Mouse (Mus musculus): Measurements from ENCODE around the gene Tex9. TPM values are rescaled to one million over a fixed set of nuclear protein-coding genes. Genes with fewer than 3 reads are reported as not detected.
"Not testable (repeated sequence)": the region's sequence is repeated elsewhere in the genome, so short reads cannot be mapped to it uniquely, and the experiment has no call there.

Tex9 gene
- total RNA-seq, 2 experiments from 2014 or later = 4.0 to 4.8 TPM

- DNase-seq (ENCODE audit: low spot score in 2 of 2) = no peak
These were observed 50.8 kb downstream of the Tex9 start for GRCm38 (mm10) chr9:72440948-72441926.

- no peak for DNase-seq (ENCODE audit: low spot score in 2 of 2)
These were observed 51.7 kb downstream of the Tex9 start for GRCm38 (mm10) chr9:72440358-72440757.

- DNase-seq (ENCODE audit: low spot score in 2 of 2) = no peak
These were observed 53.3 kb downstream of the Tex9 start for GRCm38 (mm10) chr9:72438749-72439148.

- peak; percentile 84 to 89 for DNase-seq (ENCODE audit: low spot score in 2 of 2)
These were observed 54.0 kb downstream of the Tex9 start, which contains the start of gene Mns1 for GRCm38 (mm10) chr9:72437822-72438701. Gene Mns1 (plus strand): TSS chr9:72438011.

GRCm38 (mm10) chr9:72434876-72435275 is 57.1 kb downstream of the Tex9 start:
- no peak for DNase-seq (ENCODE audit: low spot score in 2 of 2)

- no peak for DNase-seq (ENCODE audit: low spot score in 2 of 2)
These were observed 64.2 kb downstream of the Tex9 start for GRCm38 (mm10) chr9:72427861-72428260.

GRCm38 (mm10) chr9:72425300-72425850 is 66.6 kb downstream of the Tex9 start:
- no peak for DNase-seq (ENCODE audit: low spot score in 2 of 2)

- no peak for DNase-seq (ENCODE audit: low spot score in 2 of 2)
These were observed 69.3 kb downstream of the Tex9 start for GRCm38 (mm10) chr9:72422753-72423152.

- no peak for DNase-seq (ENCODE audit: low spot score in 2 of 2)
These were observed 69.7 kb downstream of the Tex9 start for GRCm38 (mm10) chr9:72422284-72422683.

GRCm38 (mm10) chr9:72420490-72420889 is 71.5 kb downstream of the Tex9 start:
- no peak for DNase-seq (ENCODE audit: low spot score in 2 of 2)

- no peak for DNase-seq (ENCODE audit: low spot score in 2 of 2)
These were observed 73.6 kb downstream of the Tex9 start for GRCm38 (mm10) chr9:72418443-72418842.

- no peak for DNase-seq (ENCODE audit: low spot score in 2 of 2)
These were observed 80.3 kb downstream of the Tex9 start for GRCm38 (mm10) chr9:72411746-72412145.

- DNase-seq (ENCODE audit: low spot score in 2 of 2) = no peak
These were observed 82.4 kb downstream of the Tex9 start for GRCm38 (mm10) chr9:72409381-72410225.

- DNase-seq (ENCODE audit: low spot score in 2 of 2) = peak; percentile 75 to 81
These were observed 83.9 kb downstream of the Tex9 start for GRCm38 (mm10) chr9:72408131-72408586.

- DNase-seq (ENCODE audit: low spot score in 2 of 2) = no peak
These were observed 86.0 kb downstream of the Tex9 start for GRCm38 (mm10) chr9:72405882-72406638.

GRCm38 (mm10) chr9:72404934-72405333 is 87.1 kb downstream of the Tex9 start:
- no peak for DNase-seq (ENCODE audit: low spot score in 2 of 2)

- no peak for DNase-seq (ENCODE audit: low spot score in 2 of 2)
These were observed 87.6 kb downstream of the Tex9 start for GRCm38 (mm10) chr9:72404446-72404845.

GRCm38 (mm10) chr9:72403421-72403820 is 88.6 kb downstream of the Tex9 start:
- no peak for DNase-seq (ENCODE audit: low spot score in 2 of 2)

GRCm38 (mm10) chr9:72401769-72402168 is 90.2 kb downstream of the Tex9 start:
- not testable (repeated sequence) for DNase-seq (ENCODE audit: low spot score in 2 of 2)
